Mouse (Mus musculus) telencephalon, adult 2 months (tissue): ENCODE measurements around the gene Ypel5.

Experiments
- DNase-seq: peaks from one replicate; pipeline ENCODE4 v3.0.0-alpha.2; 2011; ENCODE audit warnings: low read depth, low spot score

The Ypel5 gene

DNA sequence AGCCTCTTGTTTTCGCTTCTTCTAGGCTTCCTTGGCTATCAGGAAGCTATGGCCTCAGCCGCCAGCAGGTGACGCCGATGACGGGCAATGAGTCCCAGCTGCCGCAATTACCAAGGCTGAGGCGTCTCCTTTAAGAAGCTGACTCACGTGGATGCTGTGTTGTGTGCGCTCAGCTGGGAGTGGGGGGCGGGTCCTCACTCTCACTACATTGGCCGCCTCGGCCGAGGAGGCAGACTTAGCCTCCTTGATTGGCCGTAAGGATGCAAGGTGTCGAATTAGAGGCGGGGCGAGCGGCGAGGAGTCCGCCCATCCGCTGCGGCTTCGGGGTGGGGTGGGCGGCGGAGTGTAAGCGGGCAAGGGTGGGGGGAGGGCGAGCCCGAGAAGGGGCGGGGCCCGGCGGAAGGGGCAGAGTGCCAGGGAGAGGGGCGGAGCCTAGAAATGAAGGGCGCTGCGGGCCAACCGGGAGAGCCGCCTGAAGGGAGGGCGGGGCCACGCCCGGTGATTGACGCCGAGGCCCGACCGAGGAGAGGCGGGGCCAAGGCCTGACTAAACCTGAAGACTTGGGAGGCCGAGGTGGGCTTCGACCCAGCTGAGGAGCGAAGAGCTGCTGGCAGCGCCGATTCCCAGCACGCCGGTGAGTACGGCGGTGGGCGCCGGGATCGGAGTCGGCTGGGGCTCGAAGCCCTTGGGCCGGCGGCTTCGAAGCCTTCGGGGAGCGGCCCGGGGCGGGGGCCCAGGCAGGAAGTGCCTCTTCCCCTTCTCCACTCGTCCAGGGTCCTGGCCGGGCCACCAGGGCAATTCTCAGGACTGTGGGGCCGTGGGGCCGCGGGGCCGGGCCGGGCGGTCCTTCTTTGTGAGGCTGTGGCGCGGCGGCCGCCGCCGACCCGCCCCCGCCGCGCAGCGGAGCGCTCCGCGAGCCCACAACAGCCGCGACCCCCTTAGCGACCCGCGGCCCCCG lies at the start of gene Ypel5:
Ypel5 (plus strand) TSS at position 296 of the 958 bp plus-strand sequence.
- peak; percentile 99 for DNase-seq

DNA sequence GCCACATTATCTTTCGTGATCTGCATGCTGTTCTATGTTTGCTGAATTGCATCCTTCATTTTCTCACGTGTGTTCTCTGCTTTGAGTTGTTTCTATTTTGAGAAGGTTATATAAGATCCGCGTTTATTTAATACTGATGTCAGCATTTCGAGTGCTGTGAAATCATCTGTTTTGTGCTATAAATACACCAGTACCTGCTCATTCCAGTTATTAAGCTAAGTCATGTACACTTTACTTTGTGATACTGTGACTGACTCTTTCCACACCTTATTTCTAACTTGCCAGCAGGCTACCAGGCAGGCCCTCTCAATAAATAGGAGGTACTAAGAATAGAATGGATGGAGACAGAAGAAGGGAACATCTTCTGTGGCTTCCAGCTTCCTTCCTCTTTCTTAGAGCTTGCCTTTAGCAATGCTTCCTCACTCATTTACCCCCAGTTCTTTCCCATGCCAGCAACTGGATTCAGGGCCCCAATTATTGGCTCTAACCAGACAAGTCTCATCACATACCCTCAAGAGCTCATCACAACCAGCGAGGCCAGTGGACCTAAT lies 48.3 kb upstream of the Ypel5 start:
- peak; percentile 38 for DNase-seq

DNA sequence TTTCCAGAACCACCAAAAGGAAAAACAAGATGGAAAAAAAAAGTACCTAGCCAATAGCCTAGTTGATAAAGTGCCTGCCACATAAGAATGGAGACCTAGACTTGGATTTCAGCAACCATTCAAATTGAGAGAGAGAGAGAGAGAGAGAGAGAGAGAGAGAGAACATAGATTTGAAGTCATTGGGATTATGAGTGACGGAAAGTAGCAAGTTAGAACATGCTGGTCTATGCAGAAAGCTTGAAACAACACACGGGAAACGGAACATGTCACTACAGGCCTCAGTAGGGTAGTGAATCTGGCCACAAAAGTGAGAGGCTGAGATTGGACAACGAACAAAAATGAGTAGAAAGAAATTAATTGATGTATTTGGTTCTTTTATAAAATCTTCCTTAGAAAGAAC lies 43.0 kb upstream of the Ypel5 start:
- no peak for DNase-seq

DNA sequence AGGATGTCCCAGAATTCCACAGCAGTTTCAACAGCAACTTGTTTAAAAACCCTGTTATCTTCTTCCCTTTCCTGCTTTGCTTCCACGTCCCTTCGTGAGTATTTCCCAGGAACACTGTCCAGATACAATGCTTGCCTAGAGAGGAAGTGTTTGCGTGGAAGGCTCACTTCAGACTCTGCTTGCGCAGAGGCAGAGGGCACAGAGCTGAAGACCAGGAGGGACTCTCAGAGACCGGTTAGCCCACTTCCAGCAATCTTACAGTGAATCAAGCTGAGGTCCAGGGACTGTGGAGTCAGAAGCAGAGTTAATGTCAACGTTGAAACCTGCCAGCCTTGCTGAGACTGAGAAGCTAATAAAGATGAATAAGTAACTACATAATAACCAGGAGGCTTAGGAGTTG lies 41.6 kb upstream of the Ypel5 start:
- no peak for DNase-seq

GRCm38 (mm10) chr17:72795392-72796047 lies 40.7 kb upstream of the Ypel5 start:
- no peak for DNase-seq

DNA sequence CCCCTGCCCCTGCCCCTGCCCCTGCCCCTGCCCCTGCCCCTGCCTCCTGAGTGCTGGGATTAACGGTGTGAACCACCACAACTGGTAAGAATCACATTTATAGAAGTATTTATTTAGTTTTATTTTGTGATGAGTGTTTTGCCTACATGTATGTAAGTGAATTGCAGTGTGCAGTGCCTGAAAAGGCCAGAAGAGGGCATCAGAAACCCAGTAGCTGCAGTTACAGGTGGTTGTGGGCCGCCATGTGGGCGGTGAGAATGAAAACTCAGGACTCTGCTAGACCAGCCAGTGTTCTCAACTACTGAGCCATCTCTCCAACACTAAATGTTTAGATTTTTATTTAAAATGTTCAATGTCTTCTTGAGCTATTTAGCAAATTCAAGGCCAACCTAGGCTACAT lies 39.7 kb upstream of the Ypel5 start:
- DNase-seq = no peak

DNA sequence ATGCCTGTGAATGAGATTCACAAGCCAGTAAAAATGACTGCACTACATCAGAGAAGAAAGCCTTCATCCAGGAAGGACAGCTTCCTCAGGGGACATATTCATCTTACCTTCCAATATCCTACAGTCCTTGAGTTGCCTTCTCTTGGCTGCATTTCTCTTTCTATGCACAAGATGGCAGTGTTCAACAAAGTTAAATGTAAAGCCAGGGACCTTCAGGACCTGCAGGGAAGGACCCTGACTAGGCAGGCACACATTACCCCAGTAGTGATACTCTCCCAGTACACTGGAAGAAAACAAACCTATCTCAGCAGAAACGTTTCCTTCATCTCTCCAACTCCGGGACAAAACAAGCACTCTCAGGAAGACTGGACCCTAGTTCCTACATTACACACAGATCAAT lies 38.4 kb upstream of the Ypel5 start:
- DNase-seq = no peak

DNA sequence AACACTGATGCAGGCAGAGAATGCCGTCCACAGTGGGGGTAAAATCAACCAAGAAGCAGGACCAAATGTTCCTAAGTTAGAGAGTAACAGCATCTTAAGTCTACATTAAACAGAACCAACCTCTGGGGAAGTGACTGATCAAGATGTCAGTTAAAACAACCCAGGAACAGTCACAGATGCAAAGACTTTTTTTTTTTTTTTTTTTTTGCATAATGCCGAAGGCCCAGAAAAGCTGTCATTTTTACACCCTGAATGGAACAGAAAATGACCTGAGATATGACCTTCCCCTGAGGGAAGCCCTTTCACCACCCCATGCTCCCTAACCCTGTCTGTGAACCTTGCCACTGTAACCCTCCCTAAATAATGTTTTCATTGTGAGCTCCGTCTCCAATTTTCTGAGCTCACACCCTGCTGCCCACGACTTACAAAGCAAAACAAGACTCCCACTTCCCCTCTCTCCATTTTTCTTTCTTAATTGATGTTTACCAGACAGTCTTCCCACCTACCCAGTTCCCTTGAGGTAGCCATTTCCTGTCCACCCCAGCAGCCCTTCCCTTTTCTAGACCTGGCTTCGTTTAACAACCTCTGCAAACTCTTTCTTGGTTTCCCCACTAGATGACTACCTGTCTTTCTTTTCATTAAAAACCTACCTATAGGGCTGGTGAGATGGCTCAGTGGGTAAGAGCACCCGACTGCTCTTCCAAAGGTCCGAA lies 26.2 kb upstream of the Ypel5 start:
- no peak for DNase-seq

DNA sequence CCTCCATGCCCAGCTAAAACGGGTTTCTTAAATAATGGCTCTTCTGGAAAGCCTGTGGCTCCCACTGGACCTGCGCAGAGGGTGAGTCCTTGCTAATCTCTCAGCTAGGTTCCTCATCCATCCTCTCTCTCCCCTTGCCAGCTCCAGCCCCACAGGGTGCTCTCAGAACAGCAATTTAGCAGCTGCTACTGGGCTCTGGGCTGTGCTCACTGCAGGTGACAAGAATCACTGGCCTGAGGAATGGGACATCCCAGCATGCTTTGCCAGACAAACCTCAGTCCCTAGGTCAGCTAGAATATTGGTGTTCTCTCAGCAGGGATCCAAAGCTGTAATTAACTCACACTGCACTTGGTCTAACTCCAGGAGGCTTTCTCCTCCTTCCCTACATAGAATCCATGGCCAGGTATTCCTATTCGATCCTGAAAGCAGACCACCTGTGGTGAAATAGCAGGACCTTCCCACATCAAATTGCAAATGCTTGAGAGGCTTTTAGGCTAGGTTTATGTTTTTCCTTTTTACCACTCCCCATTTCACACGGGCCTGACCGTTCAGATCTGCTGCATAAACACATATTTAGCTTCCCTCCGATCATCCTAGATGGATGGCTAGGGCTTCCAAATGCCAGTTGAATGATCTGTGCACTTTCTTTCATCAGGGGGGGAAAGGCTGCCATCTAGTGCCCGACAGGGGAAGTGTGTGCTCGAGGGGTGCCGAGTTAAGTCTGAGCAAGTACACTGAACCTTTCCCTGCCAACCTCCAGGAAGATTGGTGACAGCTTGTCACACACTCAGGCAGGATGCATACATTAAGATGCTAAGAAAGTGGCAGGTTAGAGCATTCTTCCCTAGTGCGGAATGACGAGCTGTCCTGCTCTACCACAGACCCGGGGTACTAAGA lies 22.6 kb upstream of the Ypel5 start:
- no peak for DNase-seq

- DNase-seq = peak; percentile 92
Measured at GRCm38 (mm10) chr17:72817574-72817973, 18.7 kb upstream of the Ypel5 start.

GRCm38 (mm10) chr17:72819714-72820113 lies 16.5 kb upstream of the Ypel5 start:
- peak; percentile 60 for DNase-seq

DNA sequence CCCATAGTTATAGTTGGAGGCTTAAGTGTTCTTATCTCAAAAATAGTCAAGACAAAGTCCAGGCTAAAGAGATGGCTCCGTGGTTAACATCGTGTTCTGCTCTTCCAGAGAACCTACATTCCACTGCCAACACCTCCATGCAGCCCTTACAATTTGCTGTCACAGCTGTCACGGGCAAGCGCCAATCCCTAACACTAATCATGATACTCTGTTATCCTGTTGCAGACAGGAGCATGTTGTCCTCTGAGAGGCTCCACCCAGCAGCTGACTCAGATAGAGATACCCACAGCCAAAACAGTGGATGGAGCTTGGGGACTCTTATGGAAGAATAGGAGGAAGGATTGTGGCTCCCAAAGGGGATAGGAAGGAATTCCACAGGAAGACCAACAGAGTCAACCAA lies 15.8 kb upstream of the Ypel5 start:
- DNase-seq = no peak

GRCm38 (mm10) chr17:72821923-72822322 lies 14.3 kb upstream of the Ypel5 start:
- DNase-seq = no peak

DNA sequence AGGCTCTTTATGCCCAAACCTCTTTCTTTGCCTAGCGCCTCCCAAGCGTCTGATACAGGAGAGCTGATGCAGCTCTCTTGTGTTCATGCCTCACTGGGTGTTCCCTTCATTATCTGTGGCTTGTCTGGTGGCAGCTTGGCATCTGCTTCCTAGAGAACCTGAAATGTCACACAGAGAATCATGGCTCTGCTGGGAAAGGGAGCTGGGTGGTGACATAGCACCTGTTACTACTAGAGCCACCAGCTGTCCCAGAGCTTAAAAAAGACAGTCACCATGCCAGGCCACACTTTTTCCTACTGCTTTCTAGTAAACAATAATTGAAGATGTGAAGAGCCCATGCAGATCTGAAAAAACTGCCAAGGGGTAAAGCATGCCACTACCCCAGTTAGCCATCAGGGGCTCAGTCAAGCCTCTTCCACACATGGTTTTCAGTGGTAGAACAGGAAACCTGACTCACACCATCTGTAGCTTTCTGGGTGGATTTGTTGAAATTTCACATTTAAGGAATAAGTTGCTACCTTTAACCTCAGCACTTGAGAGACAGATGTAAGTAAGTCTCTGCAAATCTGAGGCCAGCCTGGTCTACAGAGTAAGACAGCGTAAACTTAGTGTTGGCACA lies 9.2 kb upstream of the Ypel5 start:
- no peak for DNase-seq

- no peak for DNase-seq
Measured at GRCm38 (mm10) chr17:72828027-72828678, 8.1 kb upstream of the Ypel5 start.

GRCm38 (mm10) chr17:72828687-72829086 lies 7.6 kb upstream of the Ypel5 start:
- no peak for DNase-seq

DNA sequence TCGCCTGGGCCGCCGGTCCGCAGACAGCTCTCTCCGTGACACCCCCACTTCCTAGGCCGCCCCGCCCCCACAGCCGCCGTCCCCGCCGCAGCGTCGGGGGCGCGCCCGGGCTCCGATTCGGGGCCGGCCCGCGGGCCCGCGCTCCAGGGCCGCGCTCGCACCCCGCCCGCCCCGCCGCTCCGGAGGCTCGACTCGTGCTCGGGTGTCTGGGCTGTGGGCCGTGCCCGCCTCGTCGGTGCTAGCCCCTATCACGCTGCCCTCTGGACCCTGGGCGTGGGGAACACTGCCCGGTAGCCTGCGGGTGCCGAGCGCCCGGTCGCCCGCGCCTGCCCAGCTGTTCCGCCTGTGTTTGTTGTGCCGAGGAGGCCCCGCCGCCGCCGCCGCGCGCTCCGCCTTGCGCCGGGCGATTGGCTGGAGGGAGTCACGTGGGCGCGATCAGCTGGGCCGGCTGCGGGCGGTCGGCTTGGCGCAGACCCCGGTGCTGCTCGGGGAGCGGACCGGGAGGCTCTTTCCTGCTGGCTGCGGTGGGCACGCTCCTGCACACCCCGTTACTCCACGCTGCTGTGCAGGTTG lies 973 bp downstream of the Ypel5 start:
- peak; percentile 69 for DNase-seq

DNA sequence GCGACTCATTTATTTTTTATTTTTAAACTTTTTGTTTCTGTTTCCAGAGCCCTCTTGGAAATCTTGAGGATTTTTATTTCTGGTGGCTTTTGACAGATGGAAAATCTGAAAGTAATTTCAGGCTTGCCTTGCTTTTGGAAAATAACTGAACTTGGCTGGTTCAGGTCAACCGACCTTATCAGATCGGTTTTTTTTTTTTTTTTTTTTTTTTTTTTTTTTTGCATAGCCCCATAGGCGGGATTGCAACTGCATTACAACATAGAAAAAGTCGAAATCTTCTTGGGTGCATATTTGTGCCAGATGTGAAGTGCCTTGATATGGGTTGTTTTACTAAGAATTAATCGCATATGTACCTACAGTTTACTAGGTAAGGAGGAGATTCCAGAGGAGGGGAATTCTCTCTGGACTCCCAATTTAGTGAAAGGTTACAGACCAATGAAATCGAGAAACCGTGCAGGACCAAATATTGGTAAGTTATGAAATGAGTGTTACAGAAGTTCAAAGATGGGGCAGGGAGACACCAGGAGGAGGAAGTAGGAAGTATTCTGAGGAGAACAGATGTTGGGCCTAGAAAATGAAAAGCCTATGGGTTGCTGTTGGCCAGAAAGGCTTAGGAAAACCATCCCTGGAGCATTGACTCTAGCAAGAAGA lies 1.7 kb downstream of the Ypel5 start:
- no peak for DNase-seq

DNA sequence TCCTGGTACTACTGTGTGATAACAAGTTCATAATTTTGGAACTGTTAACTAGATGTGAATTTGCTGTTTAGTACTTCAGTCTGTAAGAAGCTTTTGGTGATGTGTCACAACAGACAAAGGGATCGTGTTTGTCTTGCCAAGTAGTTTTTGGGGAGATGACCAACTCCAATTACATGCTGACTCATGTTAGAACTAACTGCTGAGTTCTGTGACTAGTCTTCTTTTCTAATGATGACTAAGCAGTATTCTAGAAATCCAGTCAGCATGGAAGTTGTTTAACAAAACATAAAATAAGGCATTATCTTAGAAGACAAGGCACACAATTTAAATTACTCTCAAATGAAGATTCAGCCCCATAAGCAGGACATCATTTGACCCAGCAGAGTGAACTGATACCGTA lies 2.7 kb downstream of the Ypel5 start:
- DNase-seq = no peak
